Mouse (Mus musculus): ENCODE measurements around the gene Naa40. TPM values are rescaled to one million over a fixed set of nuclear protein-coding genes. Genes with fewer than 3 reads are reported as not detected.

Naa40 gene
- total RNA-seq, 1 experiment = 50.9 TPM

DNA sequence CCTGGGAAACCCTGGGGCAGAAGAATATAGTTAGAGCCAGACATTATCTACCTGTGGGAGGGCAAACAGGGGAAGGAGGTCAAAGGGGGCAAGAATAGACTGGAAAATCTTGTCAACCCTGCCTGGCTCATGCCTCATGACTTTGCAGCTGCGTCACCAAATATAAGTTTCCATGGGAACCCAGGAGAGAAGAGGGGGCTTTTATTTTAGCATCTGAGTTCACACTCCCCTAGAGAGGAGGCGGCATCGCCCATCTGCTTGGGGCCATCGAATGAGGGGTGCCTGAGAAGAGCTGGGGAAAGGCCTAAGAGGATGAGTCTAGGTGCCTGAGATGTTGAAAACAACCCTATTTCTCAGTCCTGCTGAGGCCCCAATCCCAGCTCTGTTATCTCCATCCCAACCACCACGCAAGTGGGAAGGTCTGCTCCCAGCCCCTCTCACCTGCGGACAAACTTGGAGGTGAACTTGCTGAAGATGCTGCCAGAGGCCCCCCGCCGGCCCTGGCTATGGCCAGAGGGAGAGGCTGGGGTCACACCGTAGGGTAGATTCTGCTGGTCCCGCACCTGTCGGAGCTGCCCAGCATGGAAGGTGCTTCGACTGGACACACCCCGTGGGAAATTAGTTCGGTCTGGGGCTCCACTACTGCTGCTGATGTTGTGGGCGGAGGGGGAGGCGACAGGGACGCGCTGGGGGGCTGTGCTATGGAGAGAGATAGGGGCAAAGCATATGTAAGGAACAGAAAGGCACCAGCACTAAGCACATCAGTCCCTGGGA lies 39.8 kb upstream of the Naa40 start:
- peaks cover 66% of the 10 kb centered on the region for H3K36me3 ChIP-seq (ENCODE audit: control insufficient read depth, insufficient read depth, low read length, poor library complexity, severe bottlenecking)
- in situ Hi-C loops (cut with MboI; ENCODE audit: low sequenced_read_pairs in 2 of 2, unreplicated experiment in 2 of 2) = no loop called here
- H3K27ac ChIP-seq (ENCODE audit: insufficient read depth, low read depth, low read length, poor library complexity, severe bottlenecking) = no peak overlapping the region
- H3K4me1 ChIP-seq (ENCODE audit: control insufficient read depth in 2 of 2, insufficient read depth in 2 of 2, low read length in 2 of 2, poor library complexity in 1 of 2) = peaks cover 0 to 29% of the 10 kb centered on the region in 2 experiments; a peak in 2 of 4 replicates
- no peaks in the 10 kb centered on the region for H3K9me3 ChIP-seq (ENCODE audit: control insufficient read depth, insufficient read depth, low read depth, low read length)
- DNase-seq (ENCODE audit: low read depth, low spot score) = no peak
- H3K9ac ChIP-seq (ENCODE audit: insufficient read depth, low read depth, low read length, poor library complexity, severe bottlenecking) = no peak overlapping the region
- TF ChIP-seq CHD2 (IDR thresholded peaks at IDR 0.05; ENCODE audit: low read depth, low read length) (no peak), ZC3H11A (IDR thresholded peaks at IDR 0.05; ENCODE audit: borderline replicate concordance, low read depth, low read length) (no peak), ZNF384 (IDR thresholded peaks at IDR 0.05; ENCODE audit: low read depth, low read length) (no peak), HCFC1 (IDR thresholded peaks at IDR 0.05; ENCODE audit: borderline replicate concordance, insufficient read depth, low read length) (no peak), MAFK (IDR thresholded peaks at IDR 0.05; ENCODE audit: insufficient read depth, low read depth, low read length) (no peak)
- no peak overlapping the region for H3K4me3 ChIP-seq (ENCODE audit: insufficient read depth in 1 of 2, low read depth in 1 of 2, low read length in 2 of 2, poor library complexity in 1 of 2, severe bottlenecking in 1 of 2)

DNA sequence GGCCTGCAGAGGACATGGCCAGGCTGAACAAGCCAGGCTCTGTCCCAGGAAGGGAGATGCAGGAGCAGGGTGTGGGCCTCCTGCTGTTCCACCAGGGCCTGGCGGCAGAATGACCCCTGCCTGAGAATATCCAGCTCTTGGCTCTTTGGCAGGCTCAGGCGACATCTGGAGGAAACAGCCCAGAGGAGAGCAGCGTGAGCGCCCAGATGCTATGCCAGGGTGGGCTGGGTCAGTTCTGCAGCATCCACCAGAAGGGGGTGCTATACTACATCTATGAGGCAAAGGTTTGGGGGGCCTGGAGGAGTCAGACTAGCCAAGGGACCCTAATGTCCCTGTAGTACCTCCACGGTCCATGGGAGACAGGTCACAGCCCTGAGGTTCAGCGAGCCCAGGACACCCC lies 38.1 kb upstream of the Naa40 start:
- in situ Hi-C loops (cut with MboI; ENCODE audit: low sequenced_read_pairs in 2 of 2, unreplicated experiment in 2 of 2) = no loop called here
- H3K9ac ChIP-seq (ENCODE audit: insufficient read depth, low read depth, low read length, poor library complexity, severe bottlenecking) = no peak overlapping the region
- no peak for TF ChIP-seq HCFC1 (IDR thresholded peaks at IDR 0.05; ENCODE audit: borderline replicate concordance, insufficient read depth, low read length)
- no peak for TF ChIP-seq ZC3H11A (IDR thresholded peaks at IDR 0.05; ENCODE audit: borderline replicate concordance, low read depth, low read length)
- no peak for TF ChIP-seq CHD2 (IDR thresholded peaks at IDR 0.05; ENCODE audit: low read depth, low read length)
- TF ChIP-seq MAFK (IDR thresholded peaks at IDR 0.05; ENCODE audit: insufficient read depth, low read depth, low read length) = no peak
- TF ChIP-seq ZNF384 (IDR thresholded peaks at IDR 0.05; ENCODE audit: low read depth, low read length) = no peak
- no peak for DNase-seq (ENCODE audit: low read depth, low spot score)
- H3K36me3 ChIP-seq (ENCODE audit: control insufficient read depth, insufficient read depth, low read length, poor library complexity, severe bottlenecking) = peaks cover 69% of the 10 kb centered on the region
- no peak overlapping the region for H3K27ac ChIP-seq (ENCODE audit: insufficient read depth, low read depth, low read length, poor library complexity, severe bottlenecking)
- H3K9me3 ChIP-seq (ENCODE audit: control insufficient read depth, insufficient read depth, low read depth, low read length) = no peaks in the 10 kb centered on the region
- H3K4me1 ChIP-seq (ENCODE audit: control insufficient read depth in 2 of 2, insufficient read depth in 2 of 2, low read length in 2 of 2, poor library complexity in 1 of 2) = peaks cover 0 to 41% of the 10 kb centered on the region in 2 experiments; a peak in 2 of 4 replicates
- H3K4me3 ChIP-seq (ENCODE audit: insufficient read depth in 1 of 2, low read depth in 1 of 2, low read length in 2 of 2, poor library complexity in 1 of 2, severe bottlenecking in 1 of 2) = no peak overlapping the region

DNA sequence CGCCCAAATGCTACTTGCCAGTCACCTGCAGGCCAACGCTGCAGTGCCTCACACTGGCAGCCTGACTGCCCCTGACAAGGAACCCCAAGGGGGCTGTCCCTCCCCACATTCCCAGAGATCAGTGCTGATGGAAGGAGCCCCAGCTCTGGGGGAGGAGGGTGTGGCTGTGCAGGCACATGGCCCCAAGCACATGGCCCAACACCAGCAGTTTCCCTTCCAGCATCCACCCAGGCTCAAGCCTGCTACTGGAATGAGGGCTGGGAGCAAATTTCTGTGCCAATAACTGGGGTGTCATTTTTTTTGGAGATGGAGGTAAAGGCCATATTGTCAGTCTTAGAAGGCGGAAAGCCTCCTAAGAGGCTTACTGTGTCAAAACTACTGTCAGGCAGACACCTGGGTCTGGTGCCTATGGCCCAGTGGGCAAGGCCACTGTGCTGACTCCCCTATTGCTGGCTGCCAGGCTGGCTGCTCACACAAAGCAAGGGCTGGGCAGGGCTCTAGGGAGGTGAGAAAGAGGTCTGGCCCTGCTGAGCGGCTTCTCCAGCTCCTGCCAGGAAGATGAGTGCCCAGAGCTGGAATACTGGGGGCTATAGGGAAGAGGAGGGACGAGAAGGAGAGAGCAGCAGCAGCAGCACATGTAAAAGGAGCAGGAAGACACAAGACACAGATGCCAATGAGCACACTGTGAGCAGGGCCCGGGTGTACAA lies 37.4 kb upstream of the Naa40 start:
- H3K9me3 ChIP-seq (ENCODE audit: control insufficient read depth, insufficient read depth, low read depth, low read length) = no peaks in the 10 kb centered on the region
- no peak for DNase-seq (ENCODE audit: low read depth, low spot score)
- TF ChIP-seq HCFC1 (IDR thresholded peaks at IDR 0.05; ENCODE audit: borderline replicate concordance, insufficient read depth, low read length) (no peak), ZC3H11A (IDR thresholded peaks at IDR 0.05; ENCODE audit: borderline replicate concordance, low read depth, low read length) (no peak), MAFK (IDR thresholded peaks at IDR 0.05; ENCODE audit: insufficient read depth, low read depth, low read length) (no peak), ZNF384 (IDR thresholded peaks at IDR 0.05; ENCODE audit: low read depth, low read length) (no peak), CHD2 (IDR thresholded peaks at IDR 0.05; ENCODE audit: low read depth, low read length) (no peak)
- no peak overlapping the region for H3K27ac ChIP-seq (ENCODE audit: insufficient read depth, low read depth, low read length, poor library complexity, severe bottlenecking)
- peaks cover 0 to 43% of the 10 kb centered on the region in 2 experiments; a peak in 2 of 4 replicates for H3K4me1 ChIP-seq (ENCODE audit: control insufficient read depth in 2 of 2, insufficient read depth in 2 of 2, low read length in 2 of 2, poor library complexity in 1 of 2)
- in situ Hi-C loops (cut with MboI; ENCODE audit: low sequenced_read_pairs in 2 of 2, unreplicated experiment in 2 of 2) = no loop called here
- H3K36me3 ChIP-seq (ENCODE audit: control insufficient read depth, insufficient read depth, low read length, poor library complexity, severe bottlenecking) = peaks cover 75% of the 10 kb centered on the region
- H3K4me3 ChIP-seq (ENCODE audit: insufficient read depth in 1 of 2, low read depth in 1 of 2, low read length in 2 of 2, poor library complexity in 1 of 2, severe bottlenecking in 1 of 2) = no peak overlapping the region
- no peak overlapping the region for H3K9ac ChIP-seq (ENCODE audit: insufficient read depth, low read depth, low read length, poor library complexity, severe bottlenecking)

DNA sequence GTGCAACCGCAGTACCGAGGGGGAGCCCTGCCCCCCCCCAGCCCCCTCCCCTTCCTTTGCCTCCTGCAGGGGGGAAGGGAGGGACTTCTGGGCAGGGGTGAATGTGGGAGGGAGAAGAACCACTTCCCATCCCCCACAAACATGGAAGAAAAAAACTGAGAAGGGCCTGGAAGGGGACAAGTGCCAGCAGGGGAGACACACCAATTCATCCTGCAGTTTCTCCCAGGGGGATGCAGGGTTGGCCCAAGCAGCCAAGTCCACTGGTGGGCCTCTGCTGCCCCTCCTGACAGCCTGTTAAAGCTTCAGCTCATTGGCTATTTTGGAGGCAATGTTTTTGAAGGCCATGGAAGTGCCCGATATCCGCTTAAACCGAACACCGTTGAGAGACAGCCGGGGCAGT lies 35.8 kb upstream of the Naa40 start:
- DNase-seq (ENCODE audit: low read depth, low spot score) = no peak
- no peak overlapping the region for H3K27ac ChIP-seq (ENCODE audit: insufficient read depth, low read depth, low read length, poor library complexity, severe bottlenecking)
- H3K9ac ChIP-seq (ENCODE audit: insufficient read depth, low read depth, low read length, poor library complexity, severe bottlenecking) = no peak overlapping the region
- peaks cover 74% of the 10 kb centered on the region for H3K36me3 ChIP-seq (ENCODE audit: control insufficient read depth, insufficient read depth, low read length, poor library complexity, severe bottlenecking)
- peaks cover 0 to 47% of the 10 kb centered on the region in 2 experiments; a peak in 2 of 4 replicates for H3K4me1 ChIP-seq (ENCODE audit: control insufficient read depth in 2 of 2, insufficient read depth in 2 of 2, low read length in 2 of 2, poor library complexity in 1 of 2)
- TF ChIP-seq ZNF384 (IDR thresholded peaks at IDR 0.05; ENCODE audit: low read depth, low read length) = no peak
- TF ChIP-seq HCFC1 (IDR thresholded peaks at IDR 0.05; ENCODE audit: borderline replicate concordance, insufficient read depth, low read length) = no peak
- TF ChIP-seq CHD2 (IDR thresholded peaks at IDR 0.05; ENCODE audit: low read depth, low read length) = no peak
- no peak for TF ChIP-seq ZC3H11A (IDR thresholded peaks at IDR 0.05; ENCODE audit: borderline replicate concordance, low read depth, low read length)
- TF ChIP-seq MAFK (IDR thresholded peaks at IDR 0.05; ENCODE audit: insufficient read depth, low read depth, low read length) = no peak
- no peaks in the 10 kb centered on the region for H3K9me3 ChIP-seq (ENCODE audit: control insufficient read depth, insufficient read depth, low read depth, low read length)
- H3K4me3 ChIP-seq (ENCODE audit: insufficient read depth in 1 of 2, low read depth in 1 of 2, low read length in 2 of 2, poor library complexity in 1 of 2, severe bottlenecking in 1 of 2) = peak overlapping the region in 1 of 2 experiments; percentile 15; a peak in 1 of 4 replicates
- in situ Hi-C loops (cut with MboI; ENCODE audit: low sequenced_read_pairs in 2 of 2, unreplicated experiment in 2 of 2) = no loop called here
